Mouse (Mus musculus) right cerebral cortex, postnatal 10 days (tissue): ENCODE data around the gene Stxbp5l.
"Not testable (repeated sequence)": the region's sequence is repeated elsewhere in the genome, so short reads cannot be mapped to it uniquely, and the experiment has no call there.

Experiments used
- DNase-seq, 2 experiments: peaks; one replicate each; pipeline ENCODE4 v3.0.0; 2021; ENCODE audit warnings: low spot score in 2 of 2

Stxbp5l gene

DNA sequence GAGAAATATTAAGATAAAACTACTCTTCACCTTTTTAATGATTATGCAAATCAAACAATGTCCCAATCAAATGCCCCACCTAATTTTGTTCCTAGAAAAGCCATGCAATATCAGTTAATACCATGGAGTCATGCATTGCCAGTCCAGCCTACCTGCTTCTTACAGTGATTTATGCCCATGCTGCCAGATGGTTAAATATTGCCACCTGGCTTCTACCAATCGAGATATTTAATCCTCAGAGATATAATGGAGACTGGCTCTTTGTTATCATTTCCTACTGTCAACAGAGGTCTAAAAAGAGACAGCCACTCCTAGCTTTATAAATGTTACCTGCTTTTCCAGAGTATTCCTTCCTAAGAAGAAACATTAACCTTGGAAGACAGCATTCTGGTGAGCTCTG is 104.6 kb downstream of the Stxbp5l start:
- no peak for DNase-seq

GRCm38 (mm10) chr16:37273681-37274080 is 111.1 kb downstream of the Stxbp5l start:
- no peak for DNase-seq

DNA sequence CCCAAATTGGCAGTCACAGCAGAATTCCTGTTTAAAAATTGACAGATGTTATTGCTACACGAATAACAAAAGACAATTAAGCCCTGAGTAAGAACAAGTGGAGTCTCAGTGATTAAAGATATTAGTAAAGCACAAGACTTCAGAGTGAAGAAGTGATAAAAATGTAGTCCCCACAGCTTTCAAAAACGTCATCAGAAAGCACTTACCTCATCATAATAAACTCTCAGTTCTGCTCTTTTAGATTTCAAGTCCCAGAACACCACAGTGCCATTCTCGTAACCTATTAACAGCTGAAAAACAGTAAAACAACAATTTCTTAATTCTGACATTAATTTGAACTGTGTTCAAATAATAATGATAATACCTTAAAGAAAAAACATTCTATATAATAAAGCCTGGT is 123.1 kb downstream of the Stxbp5l start:
- no peak for DNase-seq

DNA sequence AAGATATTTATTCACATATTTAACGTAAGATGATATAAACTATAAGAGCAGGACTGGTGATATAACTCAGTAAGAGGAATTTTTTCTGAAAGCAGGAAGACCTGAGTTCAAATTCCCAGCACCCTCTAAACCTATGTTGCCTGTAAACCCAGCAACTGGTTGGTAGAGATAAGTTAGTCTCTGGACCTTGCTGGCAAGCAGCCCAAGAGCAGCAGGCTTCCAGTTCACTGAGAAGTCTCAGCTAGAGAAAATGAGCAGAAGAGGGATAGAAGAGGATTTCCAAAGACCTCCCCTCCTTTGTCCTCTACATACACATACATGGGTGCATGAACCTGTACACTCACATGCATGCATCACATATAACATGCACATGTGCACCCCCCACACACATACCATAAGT is 165.6 kb downstream of the Stxbp5l start:
- no peak for DNase-seq

DNA sequence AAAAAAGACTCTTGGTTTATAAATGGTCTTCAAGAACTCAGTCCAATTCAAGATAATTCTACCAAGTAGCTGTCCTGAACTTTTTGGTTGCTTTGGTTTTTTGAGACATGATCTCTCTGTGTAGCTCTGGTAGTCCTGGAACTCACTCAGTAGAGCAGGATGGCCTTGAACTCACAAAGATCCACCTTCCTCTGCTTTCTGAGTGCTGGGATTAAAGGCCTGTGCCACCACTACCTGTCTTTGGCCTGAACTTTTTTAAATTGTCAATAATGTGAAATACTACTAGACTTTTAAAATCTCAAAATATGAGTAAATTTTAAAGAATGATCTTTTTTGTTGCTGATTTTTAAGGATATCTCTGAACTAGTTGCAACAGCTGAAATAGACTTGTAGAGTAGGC is 176.0 kb downstream of the Stxbp5l start:
- DNase-seq: no peak

DNA sequence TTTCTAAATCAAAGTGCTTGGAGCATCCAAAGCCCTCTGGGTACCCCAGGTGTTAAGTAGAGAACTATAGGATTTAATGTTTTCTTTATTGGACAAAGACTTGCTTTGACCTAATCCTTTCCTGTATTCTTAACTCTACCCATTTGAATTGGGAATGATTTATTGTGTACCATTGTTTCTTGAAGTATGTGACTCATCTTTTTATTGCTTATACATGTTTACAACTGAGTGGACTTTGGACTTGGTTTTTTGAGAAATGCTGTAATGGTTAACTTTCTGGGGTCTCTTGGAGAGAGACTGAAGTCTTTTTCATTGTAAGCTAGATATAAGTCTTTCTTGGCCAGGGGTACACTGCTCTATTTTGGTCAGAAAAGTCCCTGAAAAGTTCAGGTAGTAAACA is 190.6 kb downstream of the Stxbp5l start:
- DNase-seq: no peak

DNA sequence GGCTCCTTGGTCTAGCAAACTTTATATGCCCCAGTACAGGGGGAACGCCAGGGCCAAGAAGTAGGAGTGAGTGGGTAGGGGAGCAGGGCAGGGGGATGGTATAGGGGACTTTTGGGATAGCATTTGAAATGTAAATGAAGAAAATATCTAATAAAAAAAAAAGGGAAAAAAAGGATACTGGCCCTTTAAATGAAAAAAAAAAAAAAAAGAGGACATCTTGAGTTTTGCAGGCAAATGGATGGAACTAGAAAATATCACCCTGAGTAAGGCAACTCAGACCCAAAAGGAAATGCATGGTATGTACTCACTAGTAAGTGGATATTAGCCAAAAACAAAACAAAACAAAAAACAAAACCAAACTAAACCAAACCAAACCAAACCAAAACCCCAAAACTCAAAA is 259.6 kb downstream of the Stxbp5l start:
- not testable (repeated sequence) for DNase-seq

- DNase-seq: peak; percentile 58 to 64
Measured at GRCm38 (mm10) chr16:37109285-37109684, 275.5 kb downstream of the Stxbp5l start.

DNA sequence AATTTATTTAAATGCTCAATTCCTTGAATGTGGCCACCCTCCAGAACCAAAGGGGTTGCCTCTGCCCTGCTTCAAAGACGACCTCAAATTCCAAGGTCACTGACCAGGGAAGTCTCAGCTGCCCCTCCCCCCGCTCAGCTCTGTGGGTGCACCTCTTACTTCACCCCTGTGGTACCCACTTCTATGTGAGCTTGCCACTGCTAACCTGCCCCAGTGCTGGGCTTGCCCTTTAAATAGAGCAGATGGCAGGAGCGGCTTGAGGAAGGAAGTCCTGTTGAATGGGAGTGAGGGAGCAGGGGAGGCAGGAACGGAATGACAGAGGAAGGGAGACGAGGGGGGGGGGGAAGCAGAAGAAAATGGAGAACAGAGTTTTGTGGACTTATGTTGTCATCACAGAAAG is 276.0 kb downstream of the Stxbp5l start:
- peak in 1 of 2 experiments; percentile 29 for DNase-seq

DNA sequence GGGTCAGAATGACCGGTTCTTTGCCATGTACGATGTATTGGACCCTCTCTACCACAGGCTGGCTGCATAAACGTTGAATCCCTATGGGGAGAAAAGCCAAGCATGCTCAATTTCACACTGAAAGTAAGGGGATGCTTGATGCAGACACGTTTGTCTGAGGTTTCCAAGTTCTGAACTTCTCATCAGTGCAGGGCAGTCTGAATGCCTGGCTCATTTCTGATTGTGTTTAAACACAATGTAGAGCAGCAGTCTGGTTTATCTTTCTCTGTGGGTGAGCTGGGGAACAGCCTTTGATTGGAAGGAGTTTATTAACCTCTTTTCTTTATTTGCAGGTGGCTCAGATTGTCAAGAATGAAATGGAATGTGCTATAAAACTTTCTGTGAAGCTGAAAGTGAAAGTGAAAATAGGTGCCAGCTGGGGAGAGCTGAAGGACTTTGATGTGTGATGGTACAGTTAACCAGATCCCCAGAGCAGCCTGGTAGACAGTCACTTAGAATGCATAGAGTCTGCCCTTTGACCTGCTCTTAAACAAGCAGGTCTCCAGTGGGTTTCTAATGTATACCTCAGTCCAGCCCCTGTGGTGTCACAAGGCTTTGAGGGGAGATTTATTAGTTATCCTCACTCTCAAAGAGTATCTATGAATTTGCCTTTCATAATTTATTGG is 290.5 kb downstream of the Stxbp5l start:
- no peak for DNase-seq

- no peak for DNase-seq
Measured at GRCm38 (mm10) chr16:37089648-37090047, 295.1 kb downstream of the Stxbp5l start.

- no peak for DNase-seq
Measured at GRCm38 (mm10) chr16:37072354-37072753, 312.4 kb downstream of the Stxbp5l start.
